Mouse (Mus musculus) mouse trophoblast stem cell (cell line): ENCODE data around the gene Cux2.

Experiments
- in situ Hi-C, 2 experiments: fragments of 300-500 bp; cut with MseI, MboI; formaldehyde crosslinking; loops; 2 replicates in 1 of 2; 3 replicates in 1 of 2; pipeline ENCODE4 v1.15.1; 2025

Cux2 gene

GRCm38 (mm10) chr5:122050017-122050831, at the start of gene Cux2:
Gene Cux2, minus strand, starts transcription at chr5:122050102.
- in situ Hi-C loops = loop anchor here (10.0 kb wide), 1 partner anchor 105 kb away; no protein-coding TSS in a partner anchor

- in situ Hi-C loops = no loop called here
Observed at GRCm38 (mm10) chr5:122094439-122094838, 44.5 kb upstream of the Cux2 start.

GRCm38 (mm10) chr5:122093734-122094133, 43.8 kb upstream of the Cux2 start:
- in situ Hi-C loops = no loop called here

- in situ Hi-C loops = no loop called here
Observed at GRCm38 (mm10) chr5:122092794-122093193, 42.9 kb upstream of the Cux2 start.

GRCm38 (mm10) chr5:122091070-122091469, 41.2 kb upstream of the Cux2 start:
- in situ Hi-C loops = no loop called here

GRCm38 (mm10) chr5:122089664-122090063, 39.8 kb upstream of the Cux2 start:
- in situ Hi-C loops = loop anchor here in 1 of 2 experiments (10.0 kb wide), 1 partner anchor 215 kb away; no protein-coding TSS in a partner anchor

GRCm38 (mm10) chr5:122088917-122089316, 39.0 kb upstream of the Cux2 start:
- in situ Hi-C loops = loop anchor here in 1 of 2 experiments (10.0 kb wide), 1 partner anchor 214 kb away; no protein-coding TSS in a partner anchor

GRCm38 (mm10) chr5:122086121-122086520, 36.2 kb upstream of the Cux2 start:
- in situ Hi-C loops = loop anchor here in 1 of 2 experiments (10.0 kb wide), 1 partner anchor 211 kb away; no protein-coding TSS in a partner anchor

- in situ Hi-C loops = loop anchor here in 1 of 2 experiments (10.0 kb wide), 1 partner anchor 210 kb away; no protein-coding TSS in a partner anchor
Observed at GRCm38 (mm10) chr5:122085291-122085690, 35.4 kb upstream of the Cux2 start.

GRCm38 (mm10) chr5:122084470-122084869, 34.6 kb upstream of the Cux2 start:
- in situ Hi-C loops = loop anchor here in 1 of 2 experiments (10.0 kb wide), 1 partner anchor 210 kb away; no protein-coding TSS in a partner anchor

GRCm38 (mm10) chr5:122083282-122083681, 33.4 kb upstream of the Cux2 start:
- in situ Hi-C loops = loop anchor here in 1 of 2 experiments (10.0 kb wide), 1 partner anchor 208 kb away; no protein-coding TSS in a partner anchor

- in situ Hi-C loops = loop anchor here in 1 of 2 experiments (10.0 kb wide), 1 partner anchor 207 kb away; no protein-coding TSS in a partner anchor
Observed at GRCm38 (mm10) chr5:122081471-122081870, 31.6 kb upstream of the Cux2 start.

- in situ Hi-C loops = loop anchor here in 1 of 2 experiments (10.0 kb wide), 1 partner anchor 206 kb away; no protein-coding TSS in a partner anchor
Observed at GRCm38 (mm10) chr5:122080930-122081329, 31.0 kb upstream of the Cux2 start.

GRCm38 (mm10) chr5:122079796-122080195, 29.9 kb upstream of the Cux2 start:
- in situ Hi-C loops = loop anchor here in 1 of 2 experiments (10.0 kb wide), 1 partner anchor 205 kb away; no protein-coding TSS in a partner anchor

- in situ Hi-C loops = no loop called here
Observed at GRCm38 (mm10) chr5:122077244-122077643, 27.3 kb upstream of the Cux2 start.

GRCm38 (mm10) chr5:122075736-122076135, 25.8 kb upstream of the Cux2 start:
- in situ Hi-C loops = no loop called here

GRCm38 (mm10) chr5:122071997-122072396, 22.1 kb upstream of the Cux2 start:
- in situ Hi-C loops = no loop called here

GRCm38 (mm10) chr5:122070963-122071800, 21.3 kb upstream of the Cux2 start:
- in situ Hi-C loops = no loop called here

- in situ Hi-C loops = no loop called here
Observed at GRCm38 (mm10) chr5:122068563-122068962, 18.7 kb upstream of the Cux2 start.

- in situ Hi-C loops = no loop called here
Observed at GRCm38 (mm10) chr5:122063204-122063933, 13.5 kb upstream of the Cux2 start.

- in situ Hi-C loops = no loop called here
Observed at GRCm38 (mm10) chr5:122062479-122062878, 12.6 kb upstream of the Cux2 start.
